Mouse (Mus musculus): ENCODE measurements at regions not wholly inside any gene's neighbourhood (a gene's known extent, or its start where the extent isn't known, plus 50 kb on each side); places are given as distances from the start of the nearest gene placed in this dataset.

GRCm38 (mm10) chr3:133735603-133736002 lies 190.7 kb upstream of the Tet2 start:
- Histone ChIP-seq H3K4me2 (replicated peaks) (no peak overlapping the region), H3K4me3 (replicated peaks) (no peak overlapping the region), H3K9me3 (no peaks in the 10 kb centered on the region), H3K36me3 (no peaks in the 10 kb centered on the region), H3K4me1 (replicated peaks) (no peaks in the 10 kb centered on the region), H3K27me3 (replicated peaks) (no peaks in the 10 kb centered on the region), H3K9ac (no peak overlapping the region), H3K27ac (no peak overlapping the region)
- 54% methylated on average over 1 of the region's 1 CpGs for WGBS
- ATAC-seq: no peak

GRCm38 (mm10) chr3:133738936-133739335 lies 194.0 kb upstream of the Tet2 start:
- ATAC-seq: no peak
- H3K9me3 ChIP-seq: no peaks in the 10 kb centered on the region
- no peaks in the 10 kb centered on the region for H3K4me1 ChIP-seq (replicated peaks)
- H3K36me3 ChIP-seq: no peaks in the 10 kb centered on the region
- H3K4me2 ChIP-seq (replicated peaks): no peak overlapping the region
- no peak overlapping the region for H3K4me3 ChIP-seq (replicated peaks)
- no peak overlapping the region for H3K9ac ChIP-seq
- 90% methylated on average over 2 of the region's 2 CpGs for WGBS
- no peaks in the 10 kb centered on the region for H3K27me3 ChIP-seq (replicated peaks)
- H3K27ac ChIP-seq: no peak overlapping the region

DNA sequence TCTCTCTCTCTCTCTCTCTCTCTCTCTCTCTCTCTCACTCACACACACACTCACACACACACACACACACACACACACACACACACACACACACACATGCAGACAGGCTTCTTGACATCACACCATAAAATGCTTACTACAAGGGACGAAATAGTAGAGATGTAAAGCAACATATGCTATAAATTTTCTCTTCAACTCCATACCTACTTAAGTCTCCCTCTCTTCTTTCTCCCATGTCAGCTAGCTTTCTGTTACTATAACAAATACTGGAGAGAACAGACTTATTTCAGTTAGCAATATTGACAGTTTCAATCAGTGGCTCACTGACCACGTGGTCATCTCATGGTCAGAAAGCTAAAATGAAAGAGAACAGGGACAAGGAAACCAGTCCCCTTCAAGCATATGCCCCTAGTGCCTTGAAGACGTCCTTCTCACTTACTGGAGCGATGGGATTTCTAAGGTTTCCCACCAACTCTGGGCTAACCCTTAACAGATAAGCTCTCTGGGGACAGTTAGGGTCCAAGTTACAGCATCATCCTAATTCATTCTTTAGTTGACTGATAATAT lies 199.7 kb upstream of the Tet2 start:
- 78% methylated on average over 4 of the region's 4 CpGs for WGBS
- ATAC-seq: no peak

GRCm38 (mm10) chr3:133748756-133749737 lies 204.1 kb upstream of the Tet2 start:
- H3K4me3 ChIP-seq (replicated peaks): no peak overlapping the region
- 84% methylated on average over 10 of the region's 10 CpGs for WGBS
- H3K9me3 ChIP-seq: no peaks in the 10 kb centered on the region
- no peak overlapping the region for H3K4me2 ChIP-seq (replicated peaks)
- 0 out of 2 replicates have a peak, but pooled peaks cover 2% of the 10 kb centered on the region for H3K4me1 ChIP-seq (replicated peaks)
- no peaks in the 10 kb centered on the region for H3K27me3 ChIP-seq (replicated peaks)
- no peaks in the 10 kb centered on the region for H3K36me3 ChIP-seq
- ATAC-seq: no peak
- no peak overlapping the region for H3K27ac ChIP-seq
- H3K9ac ChIP-seq: no peak overlapping the region

More for the DNA sequence above, 199.7 kb upstream of the Tet2 start:
- H3K4me2 ChIP-seq (replicated peaks): no peak overlapping the region
- no peak overlapping the region for H3K4me3 ChIP-seq (replicated peaks)
- H3K36me3 ChIP-seq: no peaks in the 10 kb centered on the region
- H3K4me1 ChIP-seq (replicated peaks): no peaks in the 10 kb centered on the region
- H3K27ac ChIP-seq: no peak overlapping the region
- no peak overlapping the region for H3K9ac ChIP-seq
- no peaks in the 10 kb centered on the region for H3K27me3 ChIP-seq (replicated peaks)
- no peaks in the 10 kb centered on the region for H3K9me3 ChIP-seq

DNA sequence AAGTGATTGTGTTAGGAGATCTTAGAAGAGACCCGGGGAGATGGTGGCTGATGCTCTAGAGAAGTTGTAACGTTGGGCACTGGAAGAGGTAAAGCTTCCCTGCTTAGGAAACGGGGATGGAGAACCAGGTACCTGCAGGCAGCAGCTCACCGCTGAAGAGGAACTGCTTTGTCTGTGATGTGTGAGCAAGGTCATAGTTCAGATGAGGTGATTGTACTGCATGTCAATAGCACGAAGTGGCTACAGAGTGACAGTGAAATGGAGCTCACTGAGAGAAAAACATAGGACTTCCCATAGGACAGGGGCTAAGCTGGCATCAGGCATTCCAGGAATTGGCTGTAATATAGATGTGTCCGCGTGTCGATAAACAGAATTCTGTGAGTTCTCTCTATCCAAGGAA lies 205.1 kb upstream of the Tet2 start:
- ATAC-seq: no peak
- 77% methylated on average over 8 of the region's 8 CpGs for WGBS
- H3K4me2 ChIP-seq (replicated peaks): no peak overlapping the region

GRCm38 (mm10) chr3:133750606-133751005 lies 205.7 kb upstream of the Tet2 start:
- H3K27me3 ChIP-seq (replicated peaks): no peaks in the 10 kb centered on the region
- H3K36me3 ChIP-seq: no peaks in the 10 kb centered on the region
- no peak overlapping the region for H3K4me3 ChIP-seq (replicated peaks)
- no peak for ATAC-seq
- H3K27ac ChIP-seq: no peak overlapping the region
- peaks cover 11% of the 10 kb centered on the region for H3K4me1 ChIP-seq (replicated peaks)
- WGBS: 77% methylated on average over 3 of the region's 3 CpGs
- H3K9me3 ChIP-seq: no peaks in the 10 kb centered on the region
- H3K9ac ChIP-seq: no peak overlapping the region
- H3K4me2 ChIP-seq (replicated peaks): no peak overlapping the region

More for the DNA sequence above, 205.1 kb upstream of the Tet2 start:
- Histone ChIP-seq H3K36me3 (no peaks in the 10 kb centered on the region), H3K27ac (no peak overlapping the region), H3K4me1 (replicated peaks) (peaks cover 11% of the 10 kb centered on the region), H3K4me3 (replicated peaks) (no peak overlapping the region), H3K9me3 (no peaks in the 10 kb centered on the region), H3K9ac (no peak overlapping the region), H3K27me3 (replicated peaks) (no peaks in the 10 kb centered on the region)

GRCm38 (mm10) chr3:133751011-133751410 lies 206.1 kb upstream of the Tet2 start:
- Histone ChIP-seq H3K4me3 (replicated peaks) (no peak overlapping the region), H3K27me3 (replicated peaks) (no peaks in the 10 kb centered on the region), H3K27ac (no peak overlapping the region), H3K9ac (no peak overlapping the region), H3K4me2 (replicated peaks) (no peak overlapping the region), H3K4me1 (replicated peaks) (peaks cover 11% of the 10 kb centered on the region), H3K36me3 (no peaks in the 10 kb centered on the region), H3K9me3 (no peaks in the 10 kb centered on the region)
- no peak for ATAC-seq
- 46% methylated on average over 3 of the region's 3 CpGs for WGBS

DNA sequence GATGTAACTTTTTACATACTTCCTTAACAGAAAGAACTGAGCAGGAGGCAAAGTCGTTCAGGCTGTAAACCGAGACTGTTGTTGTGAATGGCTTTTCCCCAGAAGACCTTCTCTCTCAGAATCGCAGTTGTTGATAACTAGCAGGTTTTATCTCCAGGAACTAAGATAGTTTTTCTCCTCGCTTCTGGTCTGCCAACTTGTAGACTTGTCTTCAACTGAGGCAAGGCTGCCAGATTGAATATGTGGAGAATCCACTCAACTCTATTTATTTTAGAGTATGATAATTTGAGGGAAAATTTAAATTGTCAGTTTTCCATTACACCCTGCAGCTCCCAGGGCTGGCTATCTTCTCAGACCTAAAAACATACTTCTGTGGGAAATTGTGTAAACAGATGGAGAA lies 206.6 kb upstream of the Tet2 start:
- no peaks in the 10 kb centered on the region for H3K27me3 ChIP-seq (replicated peaks)
- H3K9me3 ChIP-seq: no peaks in the 10 kb centered on the region
- ATAC-seq: no peak
- peaks cover 11% of the 10 kb centered on the region for H3K4me1 ChIP-seq (replicated peaks)
- H3K36me3 ChIP-seq: no peaks in the 10 kb centered on the region
- H3K4me3 ChIP-seq (replicated peaks): no peak overlapping the region
- H3K4me2 ChIP-seq (replicated peaks): no peak overlapping the region
- no peak overlapping the region for H3K27ac ChIP-seq
- H3K9ac ChIP-seq: no peak overlapping the region
- WGBS: 25% methylated on average over 4 of the region's 4 CpGs

- no peak overlapping the region for H3K4me3 ChIP-seq (replicated peaks)
- H3K4me2 ChIP-seq (replicated peaks): no peak overlapping the region
- peaks cover 11% of the 10 kb centered on the region for H3K4me1 ChIP-seq (replicated peaks)
- no peak for ATAC-seq
- H3K9ac ChIP-seq: no peak overlapping the region
- H3K27ac ChIP-seq: no peak overlapping the region
- 70% methylated on average over 3 of the region's 3 CpGs for whole genome bisulfite sequencing
- H3K27me3 ChIP-seq (replicated peaks): no peaks in the 10 kb centered on the region
- no peaks in the 10 kb centered on the region for H3K9me3 ChIP-seq
- no peaks in the 10 kb centered on the region for H3K36me3 ChIP-seq
Observed at GRCm38 (mm10) chr3:133753041-133753440, 208.1 kb upstream of the Tet2 start.

- Histone ChIP-seq H3K9me3 (no peaks in the 10 kb centered on the region), H3K27me3 (replicated peaks) (no peaks in the 10 kb centered on the region), H3K4me2 (replicated peaks) (peak overlapping the region; percentile 12; the same call in 1 of the 2 replicates), H3K4me3 (replicated peaks) (no peak overlapping the region), H3K36me3 (no peaks in the 10 kb centered on the region), H3K27ac (no peak overlapping the region), H3K9ac (no peak overlapping the region), H3K4me1 (replicated peaks) (peaks cover 13% of the 10 kb centered on the region)
- WGBS: 42% methylated on average over 14 of the region's 14 CpGs
- ATAC-seq: no peak
Observed at GRCm38 (mm10) chr3:133754006-133754910, 209.3 kb upstream of the Tet2 start.

DNA sequence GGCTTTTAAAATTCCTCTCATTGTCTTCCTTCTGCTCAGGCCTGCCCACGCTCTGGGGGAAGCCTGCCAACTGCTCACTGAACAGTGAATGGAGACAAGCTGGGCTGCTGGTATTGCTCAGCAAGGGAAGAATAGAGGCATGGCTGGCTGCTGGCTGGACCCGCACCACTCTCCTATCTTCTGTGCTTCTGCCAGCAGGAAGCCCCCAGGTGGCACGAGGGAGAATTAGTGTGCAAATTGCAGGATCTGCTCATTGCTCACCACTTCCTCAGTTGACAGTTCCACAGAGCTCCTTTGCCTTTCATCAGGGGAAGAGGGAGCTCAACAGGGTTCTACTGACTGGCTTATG lies 209.9 kb upstream of the Tet2 start:
- Histone ChIP-seq H3K4me3 (replicated peaks) (no peak overlapping the region), H3K4me1 (replicated peaks) (peaks cover 13% of the 10 kb centered on the region), H3K4me2 (replicated peaks) (0 out of 2 replicates have a peak overlapping the region, but pooled peaks have one; percentile 12), H3K36me3 (no peaks in the 10 kb centered on the region), H3K27ac (no peak overlapping the region), H3K9ac (no peak overlapping the region), H3K27me3 (replicated peaks) (no peaks in the 10 kb centered on the region), H3K9me3 (no peaks in the 10 kb centered on the region)
- 19% methylated on average over 3 of the region's 3 CpGs for WGBS
- no peak for ATAC-seq
